Mouse (Mus musculus) gastrocnemius, postnatal 25 days (tissue): ENCODE measurements around the gene Ptgir. TPM values are rescaled to one million over a fixed set of nuclear protein-coding genes. Genes with fewer than 3 reads are reported as not detected.

Experiments used
- total RNA-seq, 2 experiments: library from RNA; stranded (reverse); gene quantifications; 1 replicate in 1 of 2; 2 replicates in 1 of 2; pipeline ENCODE4 v1.2.3; 2021

Ptgir gene
- total RNA-seq, 2 experiments from 2014 or later, result 0.97 to 1.3 TPM

Other genes with a start within 250 kb of the Ptgir start
- gene Ceacam15, start 230.8 kb upstream of the Ptgir start, total RNA-seq, result not detected
- not detected for gene Ceacam9, start 184.6 kb upstream of the Ptgir start, total RNA-seq
- 10 to 100 TPM; 52.5 to 56.7 TPM for gene Ap2s1, start 168.1 kb upstream of the Ptgir start, total RNA-seq
- gene Slc1a5, start 125.2 kb upstream of the Ptgir start, total RNA-seq, result 10 to 100 TPM; 14.2 to 47.4 TPM
- gene Strn4, start 90.6 kb upstream of the Ptgir start, total RNA-seq, result 10 to 100 TPM; 13.2 to 22.4 TPM
- 10 to 100 TPM; 35.7 to 42.3 TPM for gene Fkrp, start 89.8 kb upstream of the Ptgir start, total RNA-seq
- 1 to 10 TPM; 5.0 to 5.3 TPM for gene Prkd2, start 63.6 kb upstream of the Ptgir start, total RNA-seq
- gene Dact3, start 31.2 kb upstream of the Ptgir start, total RNA-seq, result 1 to 10 TPM; 1.9 to 2.3 TPM
- gene Gng8, start 14.7 kb upstream of the Ptgir start, total RNA-seq, result not detected
- gene Calm3, start 17.6 kb downstream of the Ptgir start, total RNA-seq, result 100 to 1,000 TPM; 257 to 291 TPM
- gene Pnmal2, start 38.2 kb downstream of the Ptgir start, total RNA-seq, result 1 to 10 TPM; 2.3 to 3.3 TPM
- not detected for gene Pnmal1, start 53.2 kb downstream of the Ptgir start, total RNA-seq
- not detected for gene Gm42372, start 76.6 kb downstream of the Ptgir start, total RNA-seq
- gene Ccdc8, start 86.2 kb downstream of the Ptgir start, total RNA-seq, result 1 to 10 TPM; 1.7 to 2.6 TPM
- 10 to 100 TPM; 59.8 to 68.1 TPM for gene Ppp5c, start 121.4 kb downstream of the Ptgir start, total RNA-seq
- gene Hif3a, start 155.9 kb downstream of the Ptgir start, total RNA-seq, result 1 to 10 TPM in 1 of 2 experiments, under 1 TPM in 1; 0.97 to 1.3 TPM
- gene Psg16, start 167.6 kb downstream of the Ptgir start, total RNA-seq, result under 1 TPM; 0.08 to 0.10 TPM
- gene Ceacam3, start 243.8 kb downstream of the Ptgir start, total RNA-seq, result not detected